Mouse (Mus musculus): ENCODE data around the gene Pld1. TPM values are rescaled to one million over a fixed set of nuclear protein-coding genes. Genes with fewer than 3 reads are reported as not detected.
A peak's percentile ranks its signal among the peaks of the same experiment; 100 is the strongest.

Pld1 gene
- polyA plus RNA-seq, 1 experiment from 2014 or later, result 4.0 TPM

DNA sequence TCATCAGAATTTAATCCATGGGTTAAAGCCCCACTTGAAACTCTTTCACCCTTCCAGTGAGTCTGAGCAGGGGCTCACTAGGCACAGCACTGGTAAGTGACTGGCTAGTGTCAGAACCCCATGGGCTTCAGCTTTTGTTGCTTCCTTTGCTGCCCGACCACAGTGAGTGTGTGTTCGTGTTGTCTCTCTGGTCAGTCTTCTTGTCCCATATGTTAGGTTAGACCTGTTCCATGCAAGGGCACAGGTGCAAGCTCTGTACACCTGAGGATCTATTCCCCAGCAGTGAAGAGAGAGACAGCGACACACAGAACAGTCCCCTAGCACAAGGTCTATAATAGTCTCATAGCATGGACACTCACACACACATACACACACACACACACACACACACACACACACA is 140.7 kb downstream of the Pld1 start:
- no peaks in the 10 kb centered on the region for H3K4me1 ChIP-seq
- ATAC-seq (ENCODE audit: low FRiP score), result no peak
- 90% methylated on average over 3 of the region's 3 CpGs for WGBS
- no peak overlapping the region for H3K9ac ChIP-seq (replicated peaks)
- no peaks in the 10 kb centered on the region for H3K9me3 ChIP-seq (replicated peaks)
- no peaks in the 10 kb centered on the region for H3K36me3 ChIP-seq
- no peak overlapping the region for H3K4me2 ChIP-seq
- H3K27me3 ChIP-seq (replicated peaks), result no peaks in the 10 kb centered on the region
- no peak overlapping the region for H3K4me3 ChIP-seq (replicated peaks)
- no peak overlapping the region for H3K27ac ChIP-seq (replicated peaks)

DNA sequence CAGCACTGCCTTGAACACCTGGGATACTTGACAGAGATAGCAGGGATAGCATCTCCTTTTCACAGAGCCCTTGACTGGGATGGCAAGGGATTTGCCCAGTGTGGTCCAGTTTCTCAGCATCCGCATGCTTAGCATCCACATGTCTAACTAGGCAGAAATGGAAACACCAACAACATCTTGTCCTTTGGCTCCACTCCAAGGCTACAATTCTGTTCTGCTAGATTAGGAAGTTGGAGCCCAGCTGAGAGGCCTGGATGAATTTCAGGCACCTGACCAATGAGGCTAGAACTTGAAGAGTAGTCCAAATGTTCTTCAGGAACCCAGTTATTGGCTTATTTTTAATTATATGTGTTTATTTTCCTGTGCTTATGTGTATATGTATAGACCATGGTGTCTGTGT is 141.6 kb downstream of the Pld1 start:
- H3K9me3 ChIP-seq (replicated peaks), result no peaks in the 10 kb centered on the region
- H3K4me3 ChIP-seq (replicated peaks), result no peak overlapping the region
- no peak overlapping the region for H3K27ac ChIP-seq (replicated peaks)
- H3K4me2 ChIP-seq, result no peak overlapping the region
- H3K9ac ChIP-seq (replicated peaks), result no peak overlapping the region
- no peak for ATAC-seq (ENCODE audit: low FRiP score)
- H3K36me3 ChIP-seq, result no peaks in the 10 kb centered on the region
- 79% methylated on average over 1 of the region's 1 CpGs for WGBS
- no peaks in the 10 kb centered on the region for H3K27me3 ChIP-seq (replicated peaks)
- H3K4me1 ChIP-seq, result no peaks in the 10 kb centered on the region

DNA sequence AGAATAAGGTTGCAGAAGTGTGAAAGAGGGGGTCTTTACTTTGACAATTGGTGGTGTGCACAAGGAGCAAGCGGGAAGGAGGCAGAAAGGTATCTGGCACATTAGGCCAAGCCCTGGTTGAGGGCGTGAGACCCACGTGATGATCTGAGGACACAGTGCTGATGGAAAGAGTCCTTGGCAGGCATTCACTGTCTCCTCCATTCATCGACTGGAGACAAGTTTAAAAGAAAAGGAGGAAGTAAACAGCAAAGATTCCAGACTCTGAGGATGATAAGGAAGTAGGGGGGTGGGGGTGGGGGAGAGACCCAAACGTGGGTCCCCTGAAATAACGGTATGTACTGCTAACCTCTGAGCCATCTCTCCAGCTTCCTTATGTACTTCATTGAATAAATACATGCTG is 142.5 kb downstream of the Pld1 start:
- no peak overlapping the region for H3K4me2 ChIP-seq
- no peak for ATAC-seq (ENCODE audit: low FRiP score)
- no peaks in the 10 kb centered on the region for H3K27me3 ChIP-seq (replicated peaks)
- WGBS, result 80% methylated on average over 6 of the region's 6 CpGs
- no peaks in the 10 kb centered on the region for H3K4me1 ChIP-seq
- no peak overlapping the region for H3K27ac ChIP-seq (replicated peaks)
- no peaks in the 10 kb centered on the region for H3K36me3 ChIP-seq
- H3K4me3 ChIP-seq (replicated peaks), result no peak overlapping the region
- H3K9ac ChIP-seq (replicated peaks), result no peak overlapping the region
- H3K9me3 ChIP-seq (replicated peaks), result no peaks in the 10 kb centered on the region

DNA sequence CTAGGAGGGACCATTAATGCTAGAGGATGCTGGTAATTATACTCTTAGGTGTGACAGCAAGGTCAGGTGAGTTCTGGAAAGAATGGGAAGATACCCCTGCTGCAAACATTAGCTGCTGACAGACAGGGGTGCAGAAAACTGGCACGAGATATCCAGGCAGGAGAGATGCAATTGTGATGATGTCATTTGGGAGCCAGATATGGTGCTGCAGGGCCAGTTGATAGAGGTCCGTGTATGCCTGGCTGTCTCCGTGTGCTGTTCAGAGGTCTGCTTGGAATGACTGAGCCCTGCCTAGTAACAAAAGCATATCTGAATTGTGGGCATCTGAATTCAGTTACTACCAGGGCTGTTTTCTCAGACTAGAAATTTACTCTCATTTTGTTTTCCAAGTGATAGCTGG is 144.7 kb downstream of the Pld1 start:
- H3K36me3 ChIP-seq, result no peaks in the 10 kb centered on the region
- H3K4me1 ChIP-seq, result no peaks in the 10 kb centered on the region
- 80% methylated on average over 3 of the region's 3 CpGs for WGBS
- H3K9me3 ChIP-seq (replicated peaks), result no peaks in the 10 kb centered on the region
- H3K4me3 ChIP-seq (replicated peaks), result no peak overlapping the region
- ATAC-seq (ENCODE audit: low FRiP score), result no peak
- no peak overlapping the region for H3K4me2 ChIP-seq
- H3K27me3 ChIP-seq (replicated peaks), result no peaks in the 10 kb centered on the region
- H3K27ac ChIP-seq (replicated peaks), result no peak overlapping the region
- H3K9ac ChIP-seq (replicated peaks), result no peak overlapping the region

DNA sequence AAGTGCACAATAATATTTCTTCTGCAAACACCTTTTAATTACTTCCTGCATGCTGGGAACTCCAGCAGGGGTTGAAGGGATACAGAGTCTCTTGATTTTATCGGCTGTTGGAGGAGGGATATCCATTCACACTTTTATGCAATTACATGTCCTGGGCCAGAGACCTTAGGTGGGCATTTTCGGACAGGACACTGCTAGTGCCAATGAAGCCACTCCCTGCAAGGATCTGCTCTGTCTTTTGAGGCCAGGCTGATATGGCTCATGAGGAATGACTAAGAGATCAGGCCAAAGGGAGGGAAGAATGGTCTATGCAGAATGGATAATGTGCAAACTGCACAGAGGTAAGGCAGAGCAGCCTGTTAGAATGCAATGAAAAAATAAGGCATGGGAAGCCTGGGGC is 145.8 kb downstream of the Pld1 start:
- H3K9me3 ChIP-seq (replicated peaks), result no peaks in the 10 kb centered on the region
- H3K9ac ChIP-seq (replicated peaks), result no peak overlapping the region
- no peaks in the 10 kb centered on the region for H3K4me1 ChIP-seq
- no peaks in the 10 kb centered on the region for H3K27me3 ChIP-seq (replicated peaks)
- no peak overlapping the region for H3K4me3 ChIP-seq (replicated peaks)
- no peak for ATAC-seq (ENCODE audit: low FRiP score)
- no peaks in the 10 kb centered on the region for H3K36me3 ChIP-seq
- H3K27ac ChIP-seq (replicated peaks), result no peak overlapping the region
- 63% methylated on average over 2 of the region's 2 CpGs for WGBS
- no peak overlapping the region for H3K4me2 ChIP-seq

DNA sequence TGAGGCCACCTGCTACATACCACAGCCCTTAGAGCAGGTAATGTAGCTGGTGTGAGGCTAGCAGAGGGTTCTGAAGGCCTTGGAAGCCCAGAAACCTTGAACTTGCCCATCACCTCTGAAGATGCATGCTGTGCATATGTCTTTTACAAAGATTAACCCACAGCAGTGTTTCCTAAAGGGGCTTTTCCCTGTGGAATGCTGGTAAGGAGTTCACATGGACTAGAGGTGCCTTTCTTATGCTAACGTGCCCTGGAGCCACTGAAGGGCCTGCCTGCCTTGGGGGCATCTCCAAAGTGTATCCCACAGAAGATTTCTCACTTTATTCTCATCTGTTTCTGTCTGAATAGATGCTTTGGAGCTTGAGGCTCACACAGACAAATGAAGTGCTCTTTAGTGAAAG is 152.8 kb downstream of the Pld1 start:
- H3K4me2 ChIP-seq, result no peak overlapping the region
- H3K27me3 ChIP-seq (replicated peaks), result no peaks in the 10 kb centered on the region
- H3K4me1 ChIP-seq, result no peaks in the 10 kb centered on the region
- H3K9me3 ChIP-seq (replicated peaks), result no peaks in the 10 kb centered on the region
- H3K27ac ChIP-seq (replicated peaks), result no peak overlapping the region
- no peak for ATAC-seq (ENCODE audit: low FRiP score)
- 56% methylated on average over 1 of the region's 1 CpGs for WGBS
- no peaks in the 10 kb centered on the region for H3K36me3 ChIP-seq
- H3K4me3 ChIP-seq (replicated peaks), result no peak overlapping the region
- H3K9ac ChIP-seq (replicated peaks), result no peak overlapping the region

DNA sequence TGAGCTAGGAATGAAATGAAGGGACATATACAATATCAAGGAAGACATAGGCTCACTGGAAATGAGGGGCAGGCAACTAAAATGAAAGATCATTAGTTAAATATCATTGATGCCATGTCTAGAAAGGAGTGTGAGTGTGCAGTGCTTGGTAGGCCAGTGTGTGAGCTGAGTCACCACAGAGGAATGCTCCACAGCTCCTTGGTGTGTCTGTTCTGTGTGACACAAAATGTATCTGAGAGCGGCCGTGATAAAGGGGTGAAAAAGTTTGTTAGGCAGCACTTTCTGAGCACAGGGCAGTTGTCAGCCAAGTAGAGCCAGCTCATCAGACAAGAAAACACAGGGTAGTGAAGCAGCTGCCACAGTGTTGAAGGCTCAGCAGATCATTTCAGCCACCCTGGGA is 153.2 kb downstream of the Pld1 start:
- no peak overlapping the region for H3K4me2 ChIP-seq
- H3K9me3 ChIP-seq (replicated peaks), result no peaks in the 10 kb centered on the region
- no peaks in the 10 kb centered on the region for H3K27me3 ChIP-seq (replicated peaks)
- H3K4me1 ChIP-seq, result no peaks in the 10 kb centered on the region
- H3K9ac ChIP-seq (replicated peaks), result no peak overlapping the region
- H3K27ac ChIP-seq (replicated peaks), result no peak overlapping the region
- H3K36me3 ChIP-seq, result no peaks in the 10 kb centered on the region
- H3K4me3 ChIP-seq (replicated peaks), result no peak overlapping the region
- 91% methylated on average over 2 of the region's 2 CpGs for WGBS
- no peak for ATAC-seq (ENCODE audit: low FRiP score)

DNA sequence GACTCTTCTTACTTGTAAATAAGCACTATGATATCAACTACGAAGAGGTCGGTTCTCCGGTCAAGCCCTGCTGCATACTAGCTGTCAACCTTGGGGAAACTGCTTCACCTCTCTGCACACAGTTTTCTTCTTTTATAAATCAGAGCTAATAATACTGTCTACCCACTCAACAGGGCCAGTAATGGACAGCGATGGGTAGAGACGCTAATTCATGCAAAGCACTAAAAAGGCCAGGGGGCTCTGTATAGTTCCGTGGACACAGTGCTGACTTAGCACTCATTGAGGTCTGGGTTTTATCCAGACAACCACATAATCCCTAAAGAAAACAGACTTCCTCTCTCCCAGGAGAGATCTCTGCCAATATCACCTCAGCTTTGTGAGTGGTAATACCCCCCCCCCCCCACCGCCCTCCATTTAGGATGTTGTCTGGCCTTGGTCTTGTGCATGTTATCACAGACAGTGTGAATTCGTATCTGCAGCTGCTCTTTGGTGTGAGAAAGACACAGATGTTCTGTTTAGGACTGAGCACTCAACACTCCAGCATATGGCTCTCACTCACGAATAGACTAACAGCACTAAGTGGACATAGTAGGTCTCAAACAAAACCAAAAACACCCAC is 155.3 kb downstream of the Pld1 start:
- Histone ChIP-seq H3K9ac (replicated peaks) (no peak overlapping the region), H3K9me3 (replicated peaks) (no peaks in the 10 kb centered on the region), H3K4me2 (no peak overlapping the region), H3K27me3 (replicated peaks) (no peaks in the 10 kb centered on the region), H3K4me1 (no peaks in the 10 kb centered on the region), H3K36me3 (no peaks in the 10 kb centered on the region), H3K4me3 (replicated peaks) (no peak overlapping the region), H3K27ac (replicated peaks) (no peak overlapping the region)
- WGBS, result 80% methylated on average over 9 of the region's 9 CpGs
- no peak for ATAC-seq (ENCODE audit: low FRiP score)

DNA sequence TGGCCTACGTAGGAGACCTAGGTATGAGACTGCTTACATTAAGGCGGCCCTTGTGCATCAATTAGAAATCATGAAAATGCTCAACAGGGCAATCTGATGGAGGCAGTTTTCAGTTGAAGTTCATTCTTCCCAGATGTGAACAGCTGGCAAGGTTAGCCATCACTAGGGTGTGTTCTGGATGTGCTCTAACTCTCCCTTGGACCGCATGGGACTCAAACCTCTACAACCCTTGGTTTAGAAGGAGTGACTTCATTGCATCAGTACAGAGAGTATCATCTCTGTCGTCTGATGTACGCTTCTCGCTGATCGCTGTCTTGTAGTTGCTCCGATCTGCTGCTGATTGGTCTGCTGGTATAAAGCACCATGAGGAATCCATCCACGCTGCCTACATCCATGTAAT is 157.0 kb downstream of the Pld1 start:
- Histone ChIP-seq H3K27ac (replicated peaks) (no peak overlapping the region), H3K4me1 (no peaks in the 10 kb centered on the region), H3K36me3 (no peaks in the 10 kb centered on the region), H3K27me3 (replicated peaks) (no peaks in the 10 kb centered on the region), H3K9ac (replicated peaks) (no peak overlapping the region), H3K4me3 (replicated peaks) (no peak overlapping the region), H3K9me3 (replicated peaks) (no peaks in the 10 kb centered on the region), H3K4me2 (no peak overlapping the region)
- no peak for ATAC-seq (ENCODE audit: low FRiP score)
- WGBS, result 94% methylated on average over 9 of the region's 9 CpGs

DNA sequence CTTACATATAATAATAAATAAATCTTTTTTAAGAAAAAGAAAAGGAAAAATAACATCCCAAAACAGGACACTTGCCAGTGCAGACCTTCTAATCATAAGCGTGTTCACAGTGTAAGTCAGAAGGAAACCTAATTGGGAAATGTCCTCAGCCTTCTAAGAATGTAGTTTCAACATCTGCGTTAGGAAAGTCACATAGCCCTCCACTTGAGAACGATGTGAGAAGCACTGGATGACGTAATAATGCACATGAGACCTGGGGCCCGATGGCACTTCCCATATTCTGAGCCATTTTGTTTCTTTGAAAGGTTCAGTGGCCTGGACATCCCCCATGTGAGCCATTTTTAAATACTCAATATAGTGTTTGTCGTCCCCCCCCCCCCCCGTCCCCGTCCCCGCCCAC is 160.7 kb downstream of the Pld1 start:
- Histone ChIP-seq H3K4me3 (replicated peaks) (no peak overlapping the region), H3K36me3 (no peaks in the 10 kb centered on the region), H3K27ac (replicated peaks) (no peak overlapping the region), H3K4me1 (no peaks in the 10 kb centered on the region), H3K4me2 (no peak overlapping the region), H3K9me3 (replicated peaks) (no peaks in the 10 kb centered on the region), H3K9ac (replicated peaks) (no peak overlapping the region), H3K27me3 (replicated peaks) (no peaks in the 10 kb centered on the region)
- 91% methylated on average over 9 of the region's 9 CpGs for WGBS
- ATAC-seq (ENCODE audit: low FRiP score), result no peak

DNA sequence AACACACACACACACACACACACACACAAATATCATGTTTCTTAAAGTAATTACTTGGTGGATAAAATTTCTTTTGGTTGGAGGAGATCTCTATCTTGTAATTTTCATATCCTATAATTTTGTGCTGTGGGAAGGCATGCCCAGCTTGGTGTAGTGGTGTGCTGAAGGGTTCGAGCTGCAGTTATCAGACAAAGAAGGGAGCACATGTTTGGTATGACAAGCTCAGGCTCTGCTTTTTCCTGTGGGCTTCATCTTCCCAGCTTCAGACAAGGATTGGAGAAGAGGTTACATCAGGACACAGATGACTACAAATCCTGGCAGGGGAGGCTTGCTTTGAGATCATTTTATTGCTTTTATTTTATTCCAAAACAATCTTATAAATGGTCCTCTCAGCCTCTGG is 166.5 kb downstream of the Pld1 start:
- Histone ChIP-seq H3K4me2 (no peak overlapping the region), H3K4me1 (0 out of 2 replicates have a peak, but pooled peaks cover 3% of the 10 kb centered on the region), H3K27me3 (replicated peaks) (no peaks in the 10 kb centered on the region), H3K36me3 (no peaks in the 10 kb centered on the region), H3K27ac (replicated peaks) (no peak overlapping the region), H3K9me3 (replicated peaks) (no peaks in the 10 kb centered on the region), H3K4me3 (replicated peaks) (no peak overlapping the region), H3K9ac (replicated peaks) (no peak overlapping the region)
- no peak for ATAC-seq (ENCODE audit: low FRiP score)
- 95% methylated on average over 1 of the region's 1 CpGs for WGBS

DNA sequence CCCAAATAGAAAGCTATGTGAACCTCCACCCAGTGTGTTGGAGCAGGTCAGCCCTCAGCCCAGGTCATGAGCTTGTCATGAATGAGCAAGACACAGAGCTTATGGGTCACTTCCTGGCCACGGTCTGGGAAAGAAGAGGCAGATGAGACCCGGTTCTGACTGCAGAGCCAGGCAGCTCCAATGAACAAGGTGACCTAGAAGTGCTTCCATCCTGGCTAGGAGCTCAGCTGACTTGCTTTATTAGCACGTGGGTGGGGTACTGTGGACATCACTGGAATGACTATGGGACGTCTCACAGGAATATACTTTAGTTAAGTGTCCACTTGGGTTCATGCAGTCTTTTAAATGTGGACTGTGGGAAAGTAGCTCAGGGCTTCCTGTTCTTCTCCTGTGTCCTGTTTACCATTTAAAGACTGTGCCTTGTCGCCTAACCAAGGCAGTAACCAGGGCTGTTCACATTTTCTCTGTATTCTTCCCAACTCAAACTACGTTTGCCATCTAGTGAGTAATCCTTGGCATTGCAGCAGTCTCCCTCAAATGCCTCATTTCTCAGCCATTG is 169.0 kb downstream of the Pld1 start:
- Histone ChIP-seq H3K36me3 (no peaks in the 10 kb centered on the region), H3K4me2 (no peak overlapping the region), H3K27ac (replicated peaks) (no peak overlapping the region), H3K9ac (replicated peaks) (no peak overlapping the region), H3K4me1 (0 out of 2 replicates have a peak, but pooled peaks cover 3% of the 10 kb centered on the region), H3K4me3 (replicated peaks) (no peak overlapping the region), H3K9me3 (replicated peaks) (no peaks in the 10 kb centered on the region), H3K27me3 (replicated peaks) (no peaks in the 10 kb centered on the region)
- 52% methylated on average over 6 of the region's 6 CpGs for WGBS
- peak; percentile 85 for ATAC-seq (ENCODE audit: low FRiP score)

Data from neural tube, embryonic 15.5 days (tissue).